Mouse (Mus musculus) brain, adult 2 months (tissue): ENCODE measurements at regions not wholly inside any gene's neighbourhood (a gene's known extent, or its start where the extent isn't known, plus 50 kb on each side); places are given as distances from the start of the nearest gene placed in this dataset.
"Not testable (repeated sequence)": the region's sequence is repeated elsewhere in the genome, so short reads cannot be mapped to it uniquely, and the experiment has no call there.

Experiments used
- DNase-seq: peaks from one replicate; pipeline ENCODE4 v3.0.0; 2011; ENCODE audit warnings: low read depth, low spot score

- no peak for DNase-seq
Measured at GRCm38 (mm10) chr2:64451614-64452317, 353.9 kb upstream of the Fign start.

- peak; percentile 28 for DNase-seq
Measured at GRCm38 (mm10) chr2:64443171-64443570, 345.3 kb upstream of the Fign start.

- no peak for DNase-seq
Measured at GRCm38 (mm10) chr2:64440961-64441360, 343.1 kb upstream of the Fign start.

GRCm38 (mm10) chr2:64417129-64417528 is 319.3 kb upstream of the Fign start:
- not testable (repeated sequence) for DNase-seq

- no peak for DNase-seq
Measured at GRCm38 (mm10) chr2:64413846-64414245, 316.0 kb upstream of the Fign start.

GRCm38 (mm10) chr2:64413263-64413662 is 315.4 kb upstream of the Fign start:
- peak; percentile 7 for DNase-seq

- DNase-seq, result no peak
Measured at GRCm38 (mm10) chr2:64395946-64396345, 298.1 kb upstream of the Fign start.

GRCm38 (mm10) chr2:64394619-64395294 is 296.9 kb upstream of the Fign start:
- peak; percentile 86 for DNase-seq

- DNase-seq, result no peak
Measured at GRCm38 (mm10) chr2:64394199-64394598, 296.4 kb upstream of the Fign start.

GRCm38 (mm10) chr2:64369791-64370190 is 272.0 kb upstream of the Fign start:
- peak; percentile 65 for DNase-seq

GRCm38 (mm10) chr2:64367188-64367587 is 269.4 kb upstream of the Fign start:
- DNase-seq, result no peak

GRCm38 (mm10) chr2:64366528-64366927 is 268.7 kb upstream of the Fign start:
- DNase-seq, result no peak

GRCm38 (mm10) chr2:64356286-64356685 is 258.4 kb upstream of the Fign start:
- DNase-seq, result no peak

- DNase-seq, result peak; percentile 89
Measured at GRCm38 (mm10) chr2:64325499-64325898, 227.7 kb upstream of the Fign start.
